ENCODE assay signal across 14 mouse cellular contexts in the genomic region with DNA sequence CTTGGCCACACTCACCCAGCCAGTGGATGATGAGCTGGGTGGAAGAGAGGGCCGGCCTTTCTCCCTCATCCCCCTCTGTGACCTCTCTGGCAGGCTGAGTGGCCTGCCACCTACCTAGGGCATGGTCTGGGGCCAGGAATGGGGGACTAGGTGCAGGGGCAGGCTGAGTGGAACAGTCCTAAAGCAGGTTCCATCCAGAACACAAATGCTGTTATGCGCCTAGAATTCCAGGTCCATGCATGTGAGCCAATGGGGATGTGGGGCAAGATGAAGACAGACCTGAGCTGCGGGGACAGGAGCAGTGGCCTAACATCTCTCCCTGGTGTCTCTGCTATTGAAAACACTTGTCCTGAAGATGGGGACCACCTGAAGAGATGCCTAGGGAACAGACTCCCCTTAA. TPM values are rescaled to one million over a fixed set of nuclear protein-coding genes. Genes with fewer than 3 reads are reported as not detected.
A peak's percentile ranks its signal among the peaks of the same experiment; 100 is the strongest.
DNase-seq lines count a peak whose midpoint lies in the region; ATAC-seq and TF ChIP-seq lines count a peak whose summit lies in the region.
"Had no signal": no experiment of that assay in that cellular context is flagged by ENCODE, and none has a peak within 500 bp of the region (broad histone marks: within the 10 kb centered on the region; RNA-seq: fewer than 3 reads in every experiment).

No protein-coding gene starts in this region.

- H3K9me3 ChIP-seq in heart, embryonic 10.5 days: no peaks in the 10 kb centered on the region
- H3K9me3 ChIP-seq in midbrain, embryonic 13.5 days: no peaks in the 10 kb centered on the region
- no peaks in the 10 kb centered on the region for H3K9me3 ChIP-seq in midbrain, postnatal 0 days (ENCODE audit: low read length)
- H3K9me3 ChIP-seq in forebrain, embryonic 15.5 days: no peaks in the 10 kb centered on the region
- H3K9me3 ChIP-seq: limb, embryonic 12.5 days; liver, embryonic 15.5 days had no signal

- 0 out of 2 replicates have a peak overlapping the region, but pooled peaks have one; percentile 10 for H3K9ac ChIP-seq in midbrain, embryonic 13.5 days (replicated peaks)
- H3K9ac ChIP-seq in midbrain, postnatal 0 days (replicated peaks; ENCODE audit: low read length, poor library complexity, severe bottlenecking): no peak overlapping the region
- no peak overlapping the region for H3K9ac ChIP-seq in forebrain, embryonic 15.5 days (replicated peaks)
- H3K9ac ChIP-seq: limb, embryonic 12.5 days; liver, embryonic 15.5 days had no signal

- H3K36me3 ChIP-seq in heart, embryonic 10.5 days: no peaks in the 10 kb centered on the region
- no peaks in the 10 kb centered on the region for H3K36me3 ChIP-seq in midbrain, embryonic 13.5 days
- no peaks in the 10 kb centered on the region for H3K36me3 ChIP-seq in midbrain, postnatal 0 days (ENCODE audit: insufficient read depth, low read length)
- H3K36me3 ChIP-seq in forebrain, embryonic 15.5 days: no peaks in the 10 kb centered on the region
- H3K36me3 ChIP-seq: limb, embryonic 12.5 days; liver, embryonic 15.5 days had no signal

- peak; percentile 53 for ATAC-seq in midbrain, embryonic 13.5 days
- ATAC-seq in midbrain, postnatal 0 days (ENCODE audit: low FRiP score): no peak
- ATAC-seq in forebrain, embryonic 15.5 days (replicated peaks): peak; percentile 41
- ATAC-seq in megakaryocyte progenitor cell, adult 5-6 weeks (replicated peaks; ENCODE audit: poor library complexity): no peak

- no peak overlapping the region for H3K4me2 ChIP-seq in midbrain, embryonic 13.5 days (replicated peaks)
- H3K4me2 ChIP-seq in midbrain, postnatal 0 days (ENCODE audit: low read depth, low read length, poor library complexity, severe bottlenecking): no peak overlapping the region
- H3K4me2 ChIP-seq in forebrain, embryonic 15.5 days (replicated peaks): no peak overlapping the region
- H3K4me2 ChIP-seq: limb, embryonic 12.5 days; liver, embryonic 15.5 days; midbrain, embryonic 11.5 days had no signal

- H3K27me3 ChIP-seq in heart, embryonic 10.5 days (ENCODE audit: insufficient read depth, poor library complexity, severe bottlenecking): peaks cover 32% of the 10 kb centered on the region
- peaks cover 9% of the 10 kb centered on the region; the same call in 1 of the 2 replicates for H3K27me3 ChIP-seq in midbrain, embryonic 13.5 days
- 0 out of 2 replicates have a peak, but pooled peaks cover 3% of the 10 kb centered on the region for H3K27me3 ChIP-seq in midbrain, postnatal 0 days (ENCODE audit: insufficient read depth, low read length)
- H3K27me3 ChIP-seq in forebrain, embryonic 15.5 days: no peaks in the 10 kb centered on the region
- H3K27me3 ChIP-seq: limb, embryonic 12.5 days; liver, embryonic 15.5 days had no signal

- peak overlapping the region; percentile 37; the same call in 1 of the 2 replicates for H3K27ac ChIP-seq in heart, embryonic 10.5 days
- no peak overlapping the region for H3K27ac ChIP-seq in midbrain, embryonic 13.5 days
- no peak overlapping the region for H3K27ac ChIP-seq in midbrain, postnatal 0 days (ENCODE audit: low read depth, low read length)
- no peak overlapping the region for H3K27ac ChIP-seq in forebrain, embryonic 15.5 days (replicated peaks)
- H3K27ac ChIP-seq: limb, embryonic 12.5 days; liver, embryonic 15.5 days had no signal

- intact Hi-C loops in heart, postnatal 25 days (cut with DNase I): loop anchor here (2.0 to 5.0 kb wide), 3 partner anchors 44 to 621 kb away; no protein-coding TSS in a partner anchor
- intact Hi-C loops in left cerebral cortex, postnatal 36 days (cut with DNase I): loop anchor here (5.0 to 10.0 kb wide), 3 partner anchors 127 to 604 kb away; no protein-coding TSS in a partner anchor

- no peak for TF ChIP-seq CTCF in midbrain, postnatal 0 days (IDR thresholded peaks at IDR 0.05)

- WGBS in heart, embryonic 10.5 days: 83% methylated on average over 3 of the region's 3 CpGs
- 92% methylated on average over 3 of the region's 3 CpGs for WGBS in midbrain, embryonic 13.5 days
- 95% methylated on average over 2 of the region's 3 CpGs for WGBS in midbrain, postnatal 0 days
- 91% methylated on average over 3 of the region's 3 CpGs for WGBS in forebrain, embryonic 15.5 days

- DNase-seq in heart, embryonic 10.5 days (ENCODE audit: low spot score): no peak
- DNase-seq in heart, postnatal 25 days (ENCODE audit: low spot score): no peak
- DNase-seq in midbrain, postnatal 0 days (ENCODE audit: low spot score): no peak
- no peak for DNase-seq in left cerebral cortex, postnatal 36 days (ENCODE audit: low spot score in 2 of 2)

- no peak overlapping the region for H3K4me3 ChIP-seq in heart, embryonic 10.5 days
- no peak overlapping the region for H3K4me3 ChIP-seq in midbrain, embryonic 13.5 days (replicated peaks)
- H3K4me3 ChIP-seq in midbrain, postnatal 0 days (ENCODE audit: low read depth, low read length): no peak overlapping the region
- no peak overlapping the region for H3K4me3 ChIP-seq in forebrain, embryonic 15.5 days
- H3K4me3 ChIP-seq: erythroblast, embryonic 14.5 days; limb, embryonic 12.5 days; liver, embryonic 15.5 days had no signal

- peaks cover 12% of the 10 kb centered on the region for H3K4me1 ChIP-seq in heart, embryonic 10.5 days
- no peaks in the 10 kb centered on the region for H3K4me1 ChIP-seq in midbrain, embryonic 13.5 days (replicated peaks)
- no peaks in the 10 kb centered on the region for H3K4me1 ChIP-seq in midbrain, postnatal 0 days (ENCODE audit: insufficient read depth, low read length)
- H3K4me1 ChIP-seq in forebrain, embryonic 15.5 days: no peaks in the 10 kb centered on the region
- H3K4me1 ChIP-seq: liver, embryonic 15.5 days had no signal

RNA-seq across cellular contexts. Expression of gene Samd8, which starts 9.0 kb away (rescaled TPM):
- 9.9 and 11.6 TPM in 2 replicates for polyA plus RNA-seq in heart, embryonic 10.5 days (2016; fragmentation: Nextera tagmentation; extraction: Ambion mirVana)
- 10 to 100 TPM; 26.1 to 28.5 TPM for total RNA-seq in heart, postnatal 25 days (2021)
- polyA plus RNA-seq in midbrain, embryonic 13.5 days (2015; fragmentation: Nextera tagmentation; extraction: Ambion mirVana): 17.2 and 19.2 TPM in 2 replicates
- total RNA-seq in midbrain, postnatal 0 days (2014; rRNA removed): 65.9 and 85.6 TPM in 2 replicates
- polyA plus RNA-seq in midbrain, postnatal 0 days (2015; fragmentation: Nextera tagmentation; extraction: Ambion mirVana): 24.9 and 28.6 TPM in 2 replicates
- 24.2 and 24.6 TPM in 2 replicates for polyA plus RNA-seq in forebrain, embryonic 15.5 days (2015; fragmentation: Nextera tagmentation; extraction: Ambion mirVana)
- 6.2 and 10.3 TPM in 2 replicates for total RNA-seq in megakaryocyte progenitor cell, adult 5-6 weeks (2015)
- total RNA-seq in megakaryocyte progenitor cell, adult 5-6 weeks (2017): 4.4 and 8.7 TPM in 2 replicates
- total RNA-seq in left cerebral cortex, postnatal 36 days (2021): 10 to 100 TPM; 80.4 TPM

RNA-seq across cellular contexts. Expression of gene Dusp13, which starts 9.7 kb away (rescaled TPM):
- 0.10 TPM in 1 of 2 replicates, not detected in the other for polyA plus RNA-seq in heart, embryonic 10.5 days (2016; fragmentation: Nextera tagmentation; extraction: Ambion mirVana)
- under 1 TPM; 0.34 to 0.39 TPM for total RNA-seq in heart, postnatal 25 days (2021)
- not detected in 2 replicates for polyA plus RNA-seq in midbrain, embryonic 13.5 days (2015; fragmentation: Nextera tagmentation; extraction: Ambion mirVana)
- total RNA-seq in midbrain, postnatal 0 days (2014; rRNA removed): 0.28 TPM in 1 of 2 replicates, not detected in the other
- polyA plus RNA-seq in midbrain, postnatal 0 days (2015; fragmentation: Nextera tagmentation; extraction: Ambion mirVana): not detected in 2 replicates
- polyA plus RNA-seq in forebrain, embryonic 15.5 days (2015; fragmentation: Nextera tagmentation; extraction: Ambion mirVana): not detected in 2 replicates
- not detected in 2 replicates for total RNA-seq in megakaryocyte progenitor cell, adult 5-6 weeks (2015)
- total RNA-seq in megakaryocyte progenitor cell, adult 5-6 weeks (2017): not detected in 2 replicates
- not detected for total RNA-seq in left cerebral cortex, postnatal 36 days (2021)
- polyA plus RNA-seq: erythroblast, embryonic 14.5 days; heart, embryonic 16.5 days; inflammation-experienced regulatory T-cells, adult 6 months; limb, embryonic 12.5 days; midbrain, embryonic 11.5 days had no signal

RNA-seq across cellular contexts. Expression of gene Dupd1, which starts 26.9 kb away (rescaled TPM):
- polyA plus RNA-seq in heart, embryonic 10.5 days (2016; fragmentation: Nextera tagmentation; extraction: Ambion mirVana): 0.12 and 0.15 TPM in 2 replicates
- total RNA-seq in heart, postnatal 25 days (2021): not detected
- polyA plus RNA-seq in midbrain, embryonic 13.5 days (2015; fragmentation: Nextera tagmentation; extraction: Ambion mirVana): 0.13 and 0.18 TPM in 2 replicates
- total RNA-seq in midbrain, postnatal 0 days (2014; rRNA removed): 1.4 TPM in 1 of 2 replicates, not detected in the other
- polyA plus RNA-seq in midbrain, postnatal 0 days (2015; fragmentation: Nextera tagmentation; extraction: Ambion mirVana): 0.39 and 0.41 TPM in 2 replicates
- polyA plus RNA-seq in forebrain, embryonic 15.5 days (2015; fragmentation: Nextera tagmentation; extraction: Ambion mirVana): 0.22 TPM in 1 of 2 replicates, not detected in the other
- total RNA-seq in megakaryocyte progenitor cell, adult 5-6 weeks (2015): not detected in 2 replicates
- total RNA-seq in megakaryocyte progenitor cell, adult 5-6 weeks (2017): not detected in 2 replicates
- under 1 TPM in 1 of 2 experiments, not detected in 1; 0.37 TPM for total RNA-seq in left cerebral cortex, postnatal 36 days (2021)
- polyA plus RNA-seq: inflammation-experienced regulatory T-cells, adult 6 months; midbrain, embryonic 11.5 days; spleen, adult 2 months had no signal

Comparison
In these comparisons a context has a peak if more than half of its experiments do, and no peak if none do; other contexts are left out.
1. ATAC-seq: peak in midbrain, embryonic 13.5 days (single experiment) and forebrain, embryonic 15.5 days (single experiment); none in midbrain, postnatal 0 days (single experiment) and megakaryocyte progenitor cell, adult 5-6 weeks (single experiment).